Mouse (Mus musculus) spleen, adult 2 months (tissue): ENCODE data around the gene Gmds. TPM values are rescaled to one million over a fixed set of nuclear protein-coding genes. Genes with fewer than 3 reads are reported as not detected.

Source experiments
- DNase-seq, 2 experiments: peaks; one replicate each; pipeline versions ENCODE4 v3.0.0 to v3.0.0-alpha.2; 2012 to 2021; ENCODE audit warnings: low spot score in 2 of 2, low read depth in 1 of 2
- H3K27ac ChIP-seq: fragments of 200-500 bp; 2 replicates; pipeline ENCODE4 v1.5.1; 2012; ENCODE audit warnings: low read length, inconsistent platforms; ENCODE audit not compliant: insufficient read depth
- H3K27me3 ChIP-seq: fragments of 200-500 bp; 2 replicates; pipeline ENCODE4 v1.6.1; 2012; ENCODE audit warnings: mild to moderate bottlenecking, moderate library complexity, low read length, inconsistent platforms; ENCODE audit not compliant: control insufficient read depth, insufficient read depth
- H3K36me3 ChIP-seq: fragments of 200-500 bp; 2 replicates; pipeline ENCODE4 v1.6.1; 2012; ENCODE audit warnings: mild to moderate bottlenecking, low read length, inconsistent platforms; ENCODE audit not compliant: control insufficient read depth, insufficient read depth
- H3K4me1 ChIP-seq: fragments of 200-500 bp; 2 replicates; pipeline ENCODE4 v1.6.1; 2011; ENCODE audit warnings: inconsistent platforms; ENCODE audit not compliant: control insufficient read depth, insufficient read depth, insufficient read length
- H3K4me3 ChIP-seq: fragments of 200-500 bp; 2 replicates; pipeline ENCODE4 v1.5.1; 2011; ENCODE audit warnings: mild to moderate bottlenecking, inconsistent platforms; ENCODE audit not compliant: insufficient read depth, insufficient read length; ENCODE audit errors: extremely low read depth
- CTCF ChIP-seq: fragments of 200-500 bp; IDR thresholded peaks from 2 replicates; pipeline ENCODE4 v1.5.1; 2011; ENCODE audit warnings: mild to moderate bottlenecking, inconsistent platforms; ENCODE audit not compliant: insufficient read depth, insufficient read length, insufficient replicate concordance; ENCODE audit errors: extremely low read depth
- POLR2A ChIP-seq: fragments of 200-500 bp; IDR thresholded peaks from 2 replicates; pipeline ENCODE4 v1.6.1; 2011; ENCODE audit warnings: low read depth, low read length, inconsistent platforms
- WGBS: fragments of 180-500 bp; shearing (Covaris S2); methylation state at CpG from one replicate; pipeline ENCODE4 v1.1.7; 2018; 5-methylcytosine and 5-hydroxymethylcytosine counted together
- polyA plus RNA-seq: library from polyadenylated mRNA; depleted of rRNA; stranded (reverse); fragments of >200 nt; gene quantifications from 2 replicates; pipeline ENCODE4 v1.2.3, GENCODE M21; 2012

The Gmds gene
- polyA plus RNA-seq, 1 experiment = 7.9 TPM

DNA sequence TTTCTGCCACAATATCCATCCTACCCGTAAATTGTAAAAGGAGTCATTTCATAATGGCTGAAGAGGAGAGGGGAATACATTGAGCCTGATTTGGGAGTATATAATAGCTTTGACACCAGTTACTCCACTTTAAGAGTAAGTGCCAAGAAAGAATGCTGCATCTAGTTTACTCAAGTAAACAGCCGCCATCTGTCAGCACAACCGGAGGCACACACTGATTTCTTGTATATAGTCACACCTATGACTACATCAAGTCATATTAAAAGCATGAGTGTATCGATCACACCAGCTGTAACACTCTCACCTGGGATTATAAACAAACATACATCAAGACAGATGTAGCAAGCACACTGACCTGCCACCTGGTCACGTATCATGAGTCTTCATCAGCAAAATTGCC is 473.8 kb downstream of the Gmds start:
- no peak overlapping the region for H3K4me3 ChIP-seq
- H3K4me1 ChIP-seq = no peaks in the 10 kb centered on the region
- TF ChIP-seq POLR2A (no peak), CTCF (no peak)
- H3K27me3 ChIP-seq = no peaks in the 10 kb centered on the region
- no peak overlapping the region for H3K27ac ChIP-seq
- WGBS = 90% methylated on average over 5 of the region's 5 CpGs
- no peaks in the 10 kb centered on the region for H3K36me3 ChIP-seq
- no peak for DNase-seq

DNA sequence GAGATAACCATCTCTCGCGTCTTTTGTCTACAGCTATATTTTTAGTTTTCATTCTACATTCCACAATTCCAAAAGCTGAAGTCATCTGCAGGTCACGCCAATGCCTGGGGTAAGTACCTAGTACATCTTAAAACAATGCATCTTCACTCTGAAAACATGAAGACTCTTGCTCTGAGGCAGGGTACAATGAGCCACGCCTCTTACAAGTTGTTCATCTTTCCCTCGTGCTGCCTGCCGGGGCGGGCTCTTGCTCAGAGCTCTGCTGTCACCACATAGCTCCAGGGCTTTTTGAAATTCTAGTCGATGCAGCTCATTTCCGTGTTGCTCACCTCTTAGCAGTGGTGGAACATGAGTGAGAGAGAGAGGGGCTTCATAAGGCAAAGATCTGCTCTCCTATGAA is 475.1 kb downstream of the Gmds start:
- TF ChIP-seq CTCF (no peak), POLR2A (no peak)
- H3K27me3 ChIP-seq = no peaks in the 10 kb centered on the region
- WGBS = 90% methylated on average over 9 of the region's 9 CpGs
- H3K4me1 ChIP-seq = no peaks in the 10 kb centered on the region
- no peak overlapping the region for H3K4me3 ChIP-seq
- no peaks in the 10 kb centered on the region for H3K36me3 ChIP-seq
- DNase-seq = no peak
- no peak overlapping the region for H3K27ac ChIP-seq

DNA sequence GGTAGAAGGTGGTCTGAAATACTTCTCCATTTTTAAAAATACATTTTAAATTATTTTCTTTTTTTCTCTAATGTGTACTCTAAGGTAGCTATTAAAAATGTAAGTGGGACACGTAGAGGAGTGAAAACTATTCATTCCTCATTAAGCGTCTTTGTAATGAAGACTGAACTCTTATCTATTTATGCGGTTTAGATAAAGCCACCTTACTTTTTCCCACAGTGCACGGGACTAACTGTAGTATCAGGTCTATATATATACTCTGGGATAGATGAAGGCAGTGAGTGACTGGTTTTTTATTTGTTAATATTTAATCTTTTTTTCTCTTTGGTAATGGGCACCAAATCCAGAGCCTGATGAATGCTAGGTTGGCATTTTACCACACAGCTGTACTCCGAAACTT is 478.3 kb downstream of the Gmds start:
- 90% methylated on average over 5 of the region's 5 CpGs for WGBS
- H3K4me1 ChIP-seq = no peaks in the 10 kb centered on the region
- no peaks in the 10 kb centered on the region for H3K27me3 ChIP-seq
- H3K4me3 ChIP-seq = no peak overlapping the region
- H3K27ac ChIP-seq = no peak overlapping the region
- DNase-seq = no peak
- H3K36me3 ChIP-seq = no peaks in the 10 kb centered on the region
- TF ChIP-seq POLR2A (no peak), CTCF (no peak)

DNA sequence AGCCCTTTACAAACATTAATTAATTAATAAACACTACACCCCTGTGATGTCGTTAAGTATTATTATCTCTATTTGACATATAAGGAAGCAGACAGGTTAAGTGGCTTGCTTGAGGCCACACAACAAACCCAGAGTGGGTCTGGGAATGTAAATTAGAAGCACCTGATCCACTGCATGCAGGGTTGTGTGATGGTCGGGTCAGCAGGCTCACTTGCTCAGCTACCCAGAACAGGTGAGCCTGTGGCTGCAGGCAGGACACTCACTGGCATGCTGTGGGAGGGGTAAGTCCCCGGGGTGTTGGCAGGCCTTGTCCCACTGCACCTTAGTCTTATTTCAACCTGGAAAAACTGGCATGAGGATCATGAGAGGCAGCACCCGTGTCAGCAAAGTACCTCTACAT is 484.5 kb downstream of the Gmds start:
- no peaks in the 10 kb centered on the region for H3K36me3 ChIP-seq
- no peak for DNase-seq
- H3K4me1 ChIP-seq = no peaks in the 10 kb centered on the region
- 89% methylated on average over 4 of the region's 4 CpGs for WGBS
- TF ChIP-seq CTCF = no peak
- H3K27ac ChIP-seq = no peak overlapping the region
- H3K4me3 ChIP-seq = no peak overlapping the region
- no peaks in the 10 kb centered on the region for H3K27me3 ChIP-seq

DNA sequence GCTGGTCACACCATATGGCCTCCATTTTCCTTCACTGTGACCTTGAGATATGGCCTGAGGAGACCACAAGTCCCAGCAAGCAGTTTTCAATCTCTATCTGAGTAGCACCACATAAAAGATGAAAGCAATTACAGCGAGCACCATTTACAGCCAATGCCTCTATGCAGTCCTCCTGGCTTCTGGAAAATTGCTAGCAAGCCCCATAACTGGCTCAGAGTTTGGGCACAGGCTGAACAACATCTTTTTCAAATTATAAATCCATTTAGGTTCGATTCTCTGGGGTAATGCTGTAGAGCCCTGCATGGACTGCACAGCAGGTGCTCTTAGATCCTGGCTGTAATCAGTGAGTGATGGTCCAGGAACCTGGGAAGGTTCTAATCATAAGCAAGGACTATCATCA is 485.0 kb downstream of the Gmds start:
- Histone ChIP-seq H3K36me3 (no peaks in the 10 kb centered on the region), H3K27ac (no peak overlapping the region), H3K4me1 (no peaks in the 10 kb centered on the region), H3K27me3 (no peaks in the 10 kb centered on the region), H3K4me3 (no peak overlapping the region)
- TF ChIP-seq POLR2A (no peak), CTCF (no peak)
- no peak for DNase-seq
- 79% methylated on average over 2 of the region's 2 CpGs for WGBS

DNA sequence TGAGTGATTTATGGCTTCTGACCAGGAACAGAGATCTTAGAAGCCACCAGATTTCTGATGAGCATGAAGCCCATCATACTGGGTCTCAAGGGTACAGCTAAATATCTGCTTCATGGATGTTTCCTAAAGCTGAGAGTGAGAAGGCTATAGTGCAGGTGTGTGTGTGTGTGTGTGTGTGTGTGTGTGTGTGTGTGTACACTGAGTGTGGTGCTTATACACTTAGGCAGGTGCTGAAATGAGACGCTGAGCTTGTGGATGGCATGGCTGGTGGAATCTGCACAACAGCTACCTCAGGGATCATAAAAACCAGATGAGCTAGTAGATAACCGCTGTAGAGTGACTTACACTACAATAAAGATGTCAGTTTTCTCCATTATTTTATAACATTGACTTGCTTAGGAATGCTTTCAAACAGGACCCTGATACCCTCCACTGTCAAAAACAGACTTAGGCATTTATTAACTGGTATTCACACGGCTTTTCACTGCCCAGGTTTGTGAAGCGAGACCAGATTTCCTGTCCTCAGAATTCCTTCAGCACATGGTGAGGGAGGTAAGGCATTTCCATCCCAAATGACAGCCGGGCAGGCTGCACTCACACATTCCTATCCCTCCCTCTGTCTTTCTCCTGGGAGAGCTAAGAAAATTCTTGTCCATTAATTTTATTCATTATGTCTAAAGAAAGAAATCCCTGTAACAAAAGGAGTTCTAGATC is 489.1 kb downstream of the Gmds start:
- TF ChIP-seq POLR2A (no peak), CTCF (no peak)
- Histone ChIP-seq H3K4me3 (no peak overlapping the region), H3K4me1 (no peaks in the 10 kb centered on the region), H3K36me3 (no peaks in the 10 kb centered on the region), H3K27me3 (no peaks in the 10 kb centered on the region), H3K27ac (no peak overlapping the region)
- DNase-seq = no peak
- WGBS = 88% methylated on average over 5 of the region's 5 CpGs

DNA sequence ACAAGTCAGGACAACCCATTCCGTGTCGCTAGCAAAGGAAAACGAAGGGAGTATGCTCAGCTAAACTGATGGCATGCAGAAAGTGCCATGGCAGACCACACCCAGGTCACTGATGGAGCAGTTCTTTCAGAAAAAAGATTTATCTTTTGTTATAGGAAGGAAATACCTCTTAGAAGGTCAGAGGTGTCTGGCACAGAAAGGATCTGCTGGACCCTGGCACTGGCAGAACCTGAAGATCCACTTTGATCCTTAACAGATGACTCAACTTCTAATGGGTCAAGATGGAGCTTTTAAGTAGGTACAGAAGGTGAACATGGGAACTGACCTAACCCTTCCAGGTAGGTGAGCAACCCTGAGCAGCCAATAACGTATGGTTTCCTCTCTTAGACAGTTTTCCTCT is 502.7 kb downstream of the Gmds start:
- H3K4me1 ChIP-seq = no peaks in the 10 kb centered on the region
- TF ChIP-seq CTCF = no peak
- TF ChIP-seq POLR2A = no peak
- no peak for DNase-seq
- H3K4me3 ChIP-seq = no peak overlapping the region
- H3K36me3 ChIP-seq = no peaks in the 10 kb centered on the region; the same call in 1 of the 2 replicates
- no peak overlapping the region for H3K27ac ChIP-seq
- 84% methylated on average over 4 of the region's 4 CpGs for WGBS
- no peaks in the 10 kb centered on the region for H3K27me3 ChIP-seq
